Mouse (Mus musculus): ENCODE results near the gene Ptcra.

Ptcra gene

GRCm38 (mm10) chr17:46712442-46712841 is 51.1 kb downstream of the Ptcra start:
- Histone ChIP-seq H3K36me3 (ENCODE audit: insufficient read depth, low read length) (peaks cover 38% of the 10 kb centered on the region), H3K27me3 (ENCODE audit: insufficient read depth, low read length) (no peaks in the 10 kb centered on the region), H3K4me1 (replicated peaks; ENCODE audit: low read depth, low read length) (peaks cover 39% of the 10 kb centered on the region), H3K9me3 (ENCODE audit: low read length) (no peaks in the 10 kb centered on the region), H3K4me3 (replicated peaks; ENCODE audit: low read length) (peak overlapping the region; percentile 98)
- TF ChIP-seq NANOG (IDR thresholded peaks at IDR 0.05; ENCODE audit: borderline replicate concordance, low read length) = no peak
- TF ChIP-seq POU5F1 (IDR thresholded peaks at IDR 0.05; ENCODE audit: borderline replicate concordance, low read length) = no peak
- TF ChIP-seq CTCF (conservative IDR thresholded peaks at IDR 0.05; ENCODE audit: low read length) = no peak

- Histone ChIP-seq H3K4me3 (replicated peaks; ENCODE audit: low read length) (peak overlapping the region; percentile 98), H3K27me3 (ENCODE audit: insufficient read depth, low read length) (peaks cover 5% of the 10 kb centered on the region; the same call in 1 of the 2 replicates), H3K9me3 (ENCODE audit: low read length) (no peaks in the 10 kb centered on the region), H3K36me3 (ENCODE audit: insufficient read depth, low read length) (peaks cover 34% of the 10 kb centered on the region), H3K4me1 (replicated peaks; ENCODE audit: low read depth, low read length) (peaks cover 39% of the 10 kb centered on the region)
- TF ChIP-seq CTCF (conservative IDR thresholded peaks at IDR 0.05; ENCODE audit: low read length) (no peak), NANOG (IDR thresholded peaks at IDR 0.05; ENCODE audit: borderline replicate concordance, low read length) (no peak), POU5F1 (IDR thresholded peaks at IDR 0.05; ENCODE audit: borderline replicate concordance, low read length) (no peak)
Measured at GRCm38 (mm10) chr17:46711612-46712271, 51.8 kb downstream of the Ptcra start.

GRCm38 (mm10) chr17:46710959-46711597 is 52.4 kb downstream of the Ptcra start, which contains the start of gene Pex6:
Gene Pex6, plus strand, starts transcription at chr17:46711463.
- TF ChIP-seq NANOG (IDR thresholded peaks at IDR 0.05; ENCODE audit: borderline replicate concordance, low read length) (no peak), CTCF (conservative IDR thresholded peaks at IDR 0.05; ENCODE audit: low read length) (no peak)
- peaks cover 44% of the 10 kb centered on the region for H3K4me1 ChIP-seq (replicated peaks; ENCODE audit: low read depth, low read length)
- H3K36me3 ChIP-seq (ENCODE audit: insufficient read depth, low read length) = peaks cover 28% of the 10 kb centered on the region

GRCm38 (mm10) chr17:46706375-46707089 is 57.0 kb downstream of the Ptcra start:
- Histone ChIP-seq H3K4me1 (replicated peaks; ENCODE audit: low read depth, low read length) (peaks cover 44% of the 10 kb centered on the region), H3K36me3 (ENCODE audit: insufficient read depth, low read length) (peaks cover 17% of the 10 kb centered on the region), H3K4me3 (replicated peaks; ENCODE audit: low read length) (no peak overlapping the region), H3K27me3 (ENCODE audit: insufficient read depth, low read length) (peaks cover 10% of the 10 kb centered on the region; the same call in 1 of the 2 replicates), H3K9me3 (ENCODE audit: low read length) (no peaks in the 10 kb centered on the region)
- TF ChIP-seq POU5F1 (IDR thresholded peaks at IDR 0.05; ENCODE audit: borderline replicate concordance, low read length) = no peak
- TF ChIP-seq NANOG (IDR thresholded peaks at IDR 0.05; ENCODE audit: borderline replicate concordance, low read length) = no peak
- no peak for TF ChIP-seq CTCF (conservative IDR thresholded peaks at IDR 0.05; ENCODE audit: low read length)

More at GRCm38 (mm10) chr17:46710959-46711597, 52.4 kb downstream of the Ptcra start, which contains the start of gene Pex6:
- H3K4me3 ChIP-seq (replicated peaks; ENCODE audit: low read length) = peak within 1 kb of the TSS; percentile 98
- peaks cover 10% of the 10 kb centered on the region; the same call in 1 of the 2 replicates for H3K27me3 ChIP-seq (ENCODE audit: insufficient read depth, low read length)
- H3K9me3 ChIP-seq (ENCODE audit: low read length) = no peaks in the 10 kb centered on the region
